In genomic region chr14:122223461-122224102, GRCm38 (mm10) we compare ENCODE assay signal across 8 mouse cellular contexts. TPM values are rescaled to one million over a fixed set of nuclear protein-coding genes. Genes with fewer than 3 reads are reported as not detected.
A peak's percentile ranks its signal among the peaks of the same experiment; 100 is the strongest.
DNase-seq lines count a peak whose midpoint lies in the region; ATAC-seq and TF ChIP-seq lines count a peak whose summit lies in the region.

No protein-coding gene starts in this region.

- WGBS in heart, embryonic 14.5 days, result 15% methylated on average over 9 of the region's 9 CpGs
- WGBS in liver, embryonic 11.5 days, result 22% methylated on average over 9 of the region's 9 CpGs
- WGBS in stomach, embryonic 14.5 days, result 20% methylated on average over 9 of the region's 9 CpGs

- H3K36me3 ChIP-seq in heart, embryonic 14.5 days (ENCODE audit: control insufficient read depth, insufficient read depth, low read length), result no peaks in the 10 kb centered on the region
- no peaks in the 10 kb centered on the region for H3K36me3 ChIP-seq in liver, embryonic 11.5 days (ENCODE audit: control insufficient read depth, insufficient read depth, low read length)
- no peaks in the 10 kb centered on the region for H3K36me3 ChIP-seq in stomach, embryonic 14.5 days (ENCODE audit: control insufficient read depth, insufficient read depth, low read length)

- TF ChIP-seq POLR2A in brain, embryonic 14.5 days (IDR thresholded peaks at IDR 0.05; ENCODE audit: borderline replicate concordance, extremely low read depth, insufficient read depth, insufficient read length, poor library complexity, severe bottlenecking), result no peak

- H3K9ac ChIP-seq in heart, embryonic 14.5 days (ENCODE audit: low read length), result no peak overlapping the region
- no peak overlapping the region for H3K9ac ChIP-seq in liver, embryonic 11.5 days (ENCODE audit: low read depth, low read length)
- H3K9ac ChIP-seq in stomach, embryonic 14.5 days (replicated peaks; ENCODE audit: low read depth, low read length), result no peak overlapping the region

- H3K27me3 ChIP-seq in heart, embryonic 14.5 days (ENCODE audit: control insufficient read depth, insufficient read depth, low read length), result peaks cover 41% of the 10 kb centered on the region
- peaks cover 24% of the 10 kb centered on the region for H3K27me3 ChIP-seq in liver, embryonic 11.5 days (replicated peaks; ENCODE audit: control insufficient read depth, insufficient read depth, low read length)
- peaks cover 5% of the 10 kb centered on the region; the same call in 1 of the 2 replicates for H3K27me3 ChIP-seq in stomach, embryonic 14.5 days (ENCODE audit: control insufficient read depth, insufficient read depth, low read length)

- peak; percentile 85 for DNase-seq in CD4-positive, CD25-positive, alpha-beta regulatory T cell, adult 2 months (ENCODE audit: low read depth, low spot score)
- DNase-seq in brain, embryonic 14.5 days (ENCODE audit: low read depth), result peak; percentile 95
- peak; percentile 88 for DNase-seq in kidney, postnatal 10 days
- DNase-seq in liver, embryonic 11.5 days (ENCODE audit: low spot score), result peak; percentile 71
- DNase-seq in naive thymus-derived CD4-positive, alpha-beta T cell, adult 2 months (ENCODE audit: low read depth), result peak; percentile 83

- 0 out of 4 replicates have a peak, but pooled peaks cover 0 to 2% of the 10 kb centered on the region in 2 experiments for H3K4me1 ChIP-seq in heart, embryonic 14.5 days (ENCODE audit: control insufficient read depth in 2 of 2, insufficient read depth in 2 of 2, low read length in 2 of 2)
- H3K4me1 ChIP-seq in liver, embryonic 11.5 days (replicated peaks; ENCODE audit: control insufficient read depth, insufficient read depth, low read length), result 0 out of 2 replicates have a peak, but pooled peaks cover 3% of the 10 kb centered on the region
- H3K4me1 ChIP-seq in stomach, embryonic 14.5 days (ENCODE audit: control insufficient read depth, insufficient read depth, low read length), result no peaks in the 10 kb centered on the region

- TF ChIP-seq CTCF in brain, embryonic 14.5 days (IDR thresholded peaks at IDR 0.05; ENCODE audit: borderline replicate concordance, extremely low read depth, insufficient read depth, insufficient read length), result peak; percentile 81; the same call in 1 of the 2 replicates

- H3K9me3 ChIP-seq in heart, embryonic 14.5 days (ENCODE audit: control insufficient read depth, low read length), result peaks cover 4% of the 10 kb centered on the region; the same call in 1 of the 2 replicates
- H3K9me3 ChIP-seq in liver, embryonic 11.5 days (ENCODE audit: control insufficient read depth, low read length), result no peaks in the 10 kb centered on the region
- no peaks in the 10 kb centered on the region for H3K9me3 ChIP-seq in stomach, embryonic 14.5 days (ENCODE audit: control insufficient read depth, low read depth, low read length)

- peak overlapping the region; percentile 52 for H3K4me2 ChIP-seq in heart, embryonic 14.5 days (ENCODE audit: low read length)
- peak overlapping the region; percentile 44 for H3K4me2 ChIP-seq in liver, embryonic 11.5 days
- peak overlapping the region; percentile 25; the same call in 1 of the 2 replicates for H3K4me2 ChIP-seq in stomach, embryonic 14.5 days (replicated peaks; ENCODE audit: low read depth, low read length)

- ATAC-seq in erythroid progenitor cell, adult 5-6 weeks (replicated peaks; ENCODE audit: low FRiP score, poor library complexity, severe bottlenecking), result peak; percentile 81
- peak; percentile 66; the same call in 1 of the 2 replicates for ATAC-seq in heart, embryonic 14.5 days (ENCODE audit: insufficient number of reproducible peaks, insufficient read depth, low FRiP score, low read depth)
- ATAC-seq in liver, embryonic 11.5 days (replicated peaks; ENCODE audit: low FRiP score), result peak; percentile 76
- peak; percentile 71; the same call in 1 of the 2 replicates for ATAC-seq in stomach, embryonic 14.5 days (ENCODE audit: insufficient number of reproducible peaks, insufficient read depth, low FRiP score, low read depth)

- peak overlapping the region in 1 of 2 experiments; percentile 16; a peak in 1 of 4 replicates for H3K4me3 ChIP-seq in heart, embryonic 14.5 days (ENCODE audit: control insufficient read depth in 1 of 2, insufficient read depth in 1 of 2, low read depth in 1 of 2, low read length in 2 of 2)
- peak overlapping the region; percentile 29; the same call in 1 of the 2 replicates for H3K4me3 ChIP-seq in liver, embryonic 11.5 days (ENCODE audit: low read depth, low read length)
- H3K4me3 ChIP-seq in stomach, embryonic 14.5 days (ENCODE audit: low read depth, low read length), result no peak overlapping the region

- H3K27ac ChIP-seq in heart, embryonic 14.5 days (replicated peaks in 1 of 2; ENCODE audit: control insufficient read depth in 1 of 2, insufficient read depth in 1 of 2, low read depth in 2 of 2, low read length in 2 of 2), result no peak overlapping the region
- H3K27ac ChIP-seq in liver, embryonic 11.5 days (ENCODE audit: low read depth, low read length), result no peak overlapping the region
- H3K27ac ChIP-seq in stomach, embryonic 14.5 days (ENCODE audit: low read length), result no peak overlapping the region

RNA-seq across cellular contexts. Expression of gene Clybl, which starts 42.1 kb away (rescaled TPM):
- 10.1 and 11.7 TPM in 2 replicates for polyA plus RNA-seq in brain, embryonic 14.5 days (2012; rRNA removed)
- total RNA-seq in erythroid progenitor cell, adult 5-6 weeks (2015; ENCODE audit: low replicate concordance), result 23.5 and 31.4 TPM in 2 replicates
- 13.9 and 15.2 TPM in 2 replicates for total RNA-seq in erythroid progenitor cell, adult 5-6 weeks (2017; ENCODE audit: low replicate concordance)
- polyA plus RNA-seq in heart, embryonic 14.5 days (2014; fragmentation: Nextera tagmentation; extraction: Ambion mirVana), result 94.9 and 100 TPM in 2 replicates
- polyA plus RNA-seq in liver, embryonic 11.5 days (2014; fragmentation: Nextera tagmentation; extraction: Ambion mirVana), result 44.4 and 48.3 TPM in 2 replicates
- 27.0 and 27.5 TPM in 2 replicates for polyA plus RNA-seq in stomach, embryonic 14.5 days (2014; fragmentation: Nextera tagmentation; extraction: Ambion mirVana)
